Mouse (Mus musculus): ENCODE measurements around the gene Dhx29.
"Not testable (repeated sequence)": the region's sequence is repeated elsewhere in the genome, so short reads cannot be mapped to it uniquely, and the experiment has no call there.

The Dhx29 gene

GRCm38 (mm10) chr13:112987532-112987943 lies 60.3 kb downstream of the Dhx29 start, which contains the start of gene Ccno:
Ccno (plus strand) TSS chr13:112987802.
- peak; percentile 89 for DNase-seq (ENCODE audit: low read depth)

GRCm38 (mm10) chr13:112987991-112988390 lies 60.7 kb downstream of the Dhx29 start:
- no peak for DNase-seq (ENCODE audit: low read depth)

GRCm38 (mm10) chr13:112988866-112989265 lies 61.6 kb downstream of the Dhx29 start:
- DNase-seq (ENCODE audit: low read depth), result no peak

GRCm38 (mm10) chr13:112989541-112989940 lies 62.3 kb downstream of the Dhx29 start:
- no peak for DNase-seq (ENCODE audit: low read depth)

- no peak for DNase-seq (ENCODE audit: low read depth)
Measured at GRCm38 (mm10) chr13:112990346-112990745, 63.1 kb downstream of the Dhx29 start.

- no peak for DNase-seq (ENCODE audit: low read depth)
Measured at GRCm38 (mm10) chr13:112993531-112994152, 66.4 kb downstream of the Dhx29 start, which contains the start of gene Mcidas. Mcidas (plus strand) TSS chr13:112993845.

- DNase-seq (ENCODE audit: low read depth), result no peak
Measured at GRCm38 (mm10) chr13:112994191-112994590, 66.9 kb downstream of the Dhx29 start.

GRCm38 (mm10) chr13:112996407-112996806 lies 69.2 kb downstream of the Dhx29 start:
- DNase-seq (ENCODE audit: low read depth), result no peak

- DNase-seq (ENCODE audit: low read depth), result no peak
Measured at GRCm38 (mm10) chr13:112997369-112997768, 70.1 kb downstream of the Dhx29 start.

GRCm38 (mm10) chr13:112998427-112999201 lies 71.4 kb downstream of the Dhx29 start:
- DNase-seq (ENCODE audit: low read depth), result no peak

GRCm38 (mm10) chr13:113000090-113000489 lies 72.8 kb downstream of the Dhx29 start:
- DNase-seq (ENCODE audit: low read depth), result no peak

GRCm38 (mm10) chr13:113000576-113001318 lies 73.5 kb downstream of the Dhx29 start:
- DNase-seq (ENCODE audit: low read depth), result no peak

GRCm38 (mm10) chr13:113012683-113013082 lies 85.4 kb downstream of the Dhx29 start:
- DNase-seq (ENCODE audit: low read depth), result no peak

- not testable (repeated sequence) for DNase-seq (ENCODE audit: low read depth)
Measured at GRCm38 (mm10) chr13:113013174-113013953, 86.1 kb downstream of the Dhx29 start.

Data from fibroblast of lung, adult 2 months (primary cell).